Mouse (Mus musculus): Measurements from ENCODE around the gene Dnmbp.
A peak's percentile ranks its signal among the peaks of the same experiment; 100 is the strongest.
"Not testable (repeated sequence)": the region's sequence is repeated elsewhere in the genome, so short reads cannot be mapped to it uniquely, and the experiment has no call there.

Gene Dnmbp

GRCm38 (mm10) chr19:43939769-43940689 is at the start of gene Dnmbp:
Gene Dnmbp, minus strand, starts transcription at chr19:43940191.
- DNase-seq (ENCODE audit: low read depth, low spot score), result peak; percentile 66

- no peak for DNase-seq (ENCODE audit: low read depth, low spot score)
Measured at GRCm38 (mm10) chr19:43986069-43986794, 46.2 kb upstream of the Dnmbp start, which contains the start of gene Cpn1. Gene Cpn1, minus strand, starts transcription at chr19:43986556.

GRCm38 (mm10) chr19:43981992-43982391 is 42.0 kb upstream of the Dnmbp start:
- DNase-seq (ENCODE audit: low read depth, low spot score), result no peak

GRCm38 (mm10) chr19:43980711-43981110 is 40.7 kb upstream of the Dnmbp start:
- DNase-seq (ENCODE audit: low read depth, low spot score), result no peak

GRCm38 (mm10) chr19:43977799-43978198 is 37.8 kb upstream of the Dnmbp start:
- no peak for DNase-seq (ENCODE audit: low read depth, low spot score)

- DNase-seq (ENCODE audit: low read depth, low spot score), result no peak
Measured at GRCm38 (mm10) chr19:43976661-43977060, 36.7 kb upstream of the Dnmbp start.

GRCm38 (mm10) chr19:43974221-43974620 is 34.2 kb upstream of the Dnmbp start:
- no peak for DNase-seq (ENCODE audit: low read depth, low spot score)

- no peak for DNase-seq (ENCODE audit: low read depth, low spot score)
Measured at GRCm38 (mm10) chr19:43973711-43974110, 33.7 kb upstream of the Dnmbp start.

- no peak for DNase-seq (ENCODE audit: low read depth, low spot score)
Measured at GRCm38 (mm10) chr19:43972129-43972528, 32.1 kb upstream of the Dnmbp start.

- no peak for DNase-seq (ENCODE audit: low read depth, low spot score)
Measured at GRCm38 (mm10) chr19:43968436-43969026, 28.5 kb upstream of the Dnmbp start.

GRCm38 (mm10) chr19:43966481-43966880 is 26.5 kb upstream of the Dnmbp start:
- no peak for DNase-seq (ENCODE audit: low read depth, low spot score)

GRCm38 (mm10) chr19:43965496-43966085 is 25.6 kb upstream of the Dnmbp start:
- DNase-seq (ENCODE audit: low read depth, low spot score), result no peak

- no peak for DNase-seq (ENCODE audit: low read depth, low spot score)
Measured at GRCm38 (mm10) chr19:43962795-43963194, 22.8 kb upstream of the Dnmbp start.

- no peak for DNase-seq (ENCODE audit: low read depth, low spot score)
Measured at GRCm38 (mm10) chr19:43961185-43961584, 21.2 kb upstream of the Dnmbp start.

GRCm38 (mm10) chr19:43960014-43960413 is 20.0 kb upstream of the Dnmbp start:
- no peak for DNase-seq (ENCODE audit: low read depth, low spot score)

GRCm38 (mm10) chr19:43959162-43959561 is 19.2 kb upstream of the Dnmbp start:
- peak; percentile 60 for DNase-seq (ENCODE audit: low read depth, low spot score)

GRCm38 (mm10) chr19:43957881-43958280 is 17.9 kb upstream of the Dnmbp start:
- DNase-seq (ENCODE audit: low read depth, low spot score), result no peak

- DNase-seq (ENCODE audit: low read depth, low spot score), result no peak
Measured at GRCm38 (mm10) chr19:43957402-43957801, 17.4 kb upstream of the Dnmbp start.

- no peak for DNase-seq (ENCODE audit: low read depth, low spot score)
Measured at GRCm38 (mm10) chr19:43955266-43955665, 15.3 kb upstream of the Dnmbp start.

- no peak for DNase-seq (ENCODE audit: low read depth, low spot score)
Measured at GRCm38 (mm10) chr19:43954864-43955263, 14.9 kb upstream of the Dnmbp start.

GRCm38 (mm10) chr19:43952936-43953335 is 12.9 kb upstream of the Dnmbp start:
- not testable (repeated sequence) for DNase-seq (ENCODE audit: low read depth, low spot score)

All from embryo, embryonic 11.5 days (tissue).